Mouse (Mus musculus) brain, embryonic 14.5 days (tissue): Measurements from ENCODE around the gene Brd7.

Experiments
- CTCF ChIP-seq: fragments of 200-500 bp; IDR thresholded peaks from 2 replicates; pipeline ENCODE4 v1.5.1; 2012; ENCODE audit warnings: inconsistent platforms, mild to moderate bottlenecking, moderate library complexity, borderline replicate concordance; ENCODE audit not compliant: insufficient read depth, insufficient read length; ENCODE audit errors: extremely low read depth
- POLR2A ChIP-seq: fragments of 200-500 bp; IDR thresholded peaks from 2 replicates; pipeline ENCODE4 v1.6.1; 2012; ENCODE audit warnings: mild to moderate bottlenecking, inconsistent platforms, borderline replicate concordance; ENCODE audit not compliant: poor library complexity, insufficient read depth, insufficient read length, severe bottlenecking; ENCODE audit errors: extremely low read depth

- TF ChIP-seq POLR2A (no peak), CTCF (no peak)
These were observed 36.7 kb downstream of the Brd7 start for GRCm38 (mm10) chr8:88325251-88325650.
